Mouse (Mus musculus) thymus, postnatal 10 days (tissue): ENCODE data around the gene Sln.
A peak's percentile ranks its signal among the peaks of the same experiment; 100 is the strongest.

Source experiments
- DNase-seq, 2 experiments: peaks; one replicate each; pipeline ENCODE4 v3.0.0; 2021; ENCODE audit warnings: low spot score in 2 of 2

Sln gene

DNA sequence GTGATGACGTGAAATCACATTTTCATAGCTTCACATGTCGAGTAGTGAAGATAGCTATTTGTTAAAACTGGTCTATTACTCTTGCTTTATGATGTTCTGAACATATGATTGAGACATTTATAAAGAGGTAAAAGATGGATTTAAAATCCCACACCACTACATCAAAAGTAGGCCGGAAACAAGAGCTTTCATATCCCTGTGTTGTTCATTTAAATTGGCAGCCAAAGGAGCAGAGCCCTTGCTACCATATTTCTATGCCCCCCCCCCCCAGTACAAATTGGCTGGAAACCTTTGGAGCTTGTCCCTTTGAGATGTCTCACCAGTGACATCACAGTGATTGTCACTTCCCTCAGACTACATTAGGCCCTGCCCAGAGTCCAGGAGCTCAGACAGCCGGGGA, at the start of gene Sln:
Sln (plus strand) TSS at position 301 of the 400 bp plus-strand sequence.
- DNase-seq = no peak

DNA sequence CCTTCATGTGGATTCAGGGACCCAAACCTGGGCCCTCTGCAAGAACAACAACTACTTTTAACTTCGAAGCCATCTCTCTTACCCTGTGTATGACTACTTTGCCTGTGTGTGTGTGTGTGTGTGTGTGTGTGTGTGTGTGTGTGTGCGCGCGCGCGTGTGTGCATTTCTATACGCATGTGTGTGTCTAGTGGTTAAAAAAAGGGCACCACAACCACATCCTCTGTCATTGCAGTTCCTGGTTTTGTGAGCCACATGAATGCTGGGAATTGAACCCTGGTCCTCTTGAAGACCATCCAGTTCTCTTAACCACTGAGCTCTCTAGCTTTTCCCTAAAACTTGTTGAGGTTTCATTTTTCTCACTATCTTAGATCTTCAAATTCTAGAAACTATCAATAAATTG, 47.0 kb upstream of the Sln start:
- no peak for DNase-seq

DNA sequence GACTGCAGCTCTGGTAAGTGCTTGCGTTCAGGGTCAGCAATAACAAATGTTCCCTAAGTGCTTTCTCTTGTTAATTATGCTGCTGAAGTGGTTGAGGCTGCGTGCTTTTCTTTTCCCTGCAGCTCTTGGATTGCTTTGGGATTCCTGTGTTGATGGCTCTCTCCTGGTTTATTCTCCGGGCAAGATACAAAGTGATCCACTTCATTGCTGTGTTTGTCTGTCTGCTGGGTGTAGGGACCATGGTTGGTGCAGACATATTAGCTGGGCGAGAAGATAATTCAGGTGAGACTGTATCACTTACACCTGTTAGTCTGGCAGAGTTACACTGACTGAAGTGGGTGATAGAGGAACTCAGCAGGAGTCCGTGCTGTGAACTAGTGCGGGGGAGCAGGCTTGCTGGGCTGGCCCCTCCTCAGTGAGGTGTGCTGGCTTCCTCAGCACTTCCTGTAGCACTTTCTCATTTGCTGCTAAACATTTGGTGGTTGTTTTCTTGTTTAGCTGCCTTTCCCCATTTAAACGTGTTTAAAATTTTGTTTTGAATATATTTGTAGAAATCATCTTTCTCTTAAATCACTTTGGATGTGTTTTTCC, 43.4 kb upstream of the Sln start:
- DNase-seq = peak; percentile 49 to 60

DNA sequence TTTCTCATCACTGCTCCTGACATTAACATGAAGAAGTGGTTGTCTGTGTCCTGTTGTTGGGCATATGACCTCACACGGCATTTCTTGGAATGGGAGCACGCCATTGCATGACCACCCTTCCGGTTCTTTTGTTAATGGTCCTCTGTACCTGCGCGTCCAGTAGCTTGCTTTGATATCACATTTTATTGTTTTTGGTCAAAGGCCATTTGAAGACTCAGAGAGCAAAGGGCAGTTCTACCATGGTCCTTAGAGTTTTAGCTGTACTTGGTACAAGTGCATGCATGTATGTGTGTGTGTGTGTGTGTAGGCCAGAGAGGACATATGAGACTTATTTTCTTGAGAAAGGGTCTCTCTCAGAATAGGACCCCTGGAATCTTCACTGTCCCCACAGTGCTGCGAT, 36.5 kb upstream of the Sln start:
- no peak for DNase-seq

DNA sequence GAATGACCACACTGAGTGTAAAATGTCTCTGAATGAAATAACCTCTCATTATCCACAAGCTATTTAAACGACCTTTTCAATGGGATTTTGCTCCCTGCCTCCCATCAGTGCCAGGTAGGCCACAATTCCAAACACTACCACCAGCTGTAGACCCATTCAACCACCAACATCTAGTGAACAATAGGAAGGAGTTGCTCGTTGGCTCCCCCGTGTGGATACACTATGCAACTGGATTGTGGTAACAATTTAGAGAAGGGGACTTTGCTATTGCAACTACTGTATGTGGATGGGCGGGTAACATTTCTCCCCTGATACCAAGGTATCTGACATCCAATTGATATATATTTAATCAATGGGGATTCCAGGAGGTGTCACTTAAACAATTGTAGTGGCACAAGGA, 31.2 kb upstream of the Sln start:
- DNase-seq = peak; percentile 58 to 83

DNA sequence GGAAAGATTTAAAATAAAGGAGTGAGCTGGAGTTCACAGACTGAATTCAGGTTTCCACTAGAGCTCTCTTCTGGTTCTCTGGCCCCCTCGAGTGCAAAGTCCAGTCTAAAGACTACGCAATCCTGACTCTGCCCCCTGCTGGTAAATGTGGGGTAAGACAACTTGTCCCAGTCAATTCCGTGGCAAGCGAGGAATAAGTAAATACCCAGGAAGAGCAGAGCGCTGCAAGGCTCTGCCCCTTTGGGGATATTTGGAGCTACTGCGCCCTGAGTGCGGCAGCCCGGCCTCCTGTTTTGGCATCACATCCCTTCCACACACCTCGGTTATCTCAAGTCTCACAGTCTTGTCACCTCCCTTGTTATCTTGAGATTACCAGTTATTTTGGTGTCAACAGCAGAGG, 24.6 kb upstream of the Sln start:
- DNase-seq = no peak

DNA sequence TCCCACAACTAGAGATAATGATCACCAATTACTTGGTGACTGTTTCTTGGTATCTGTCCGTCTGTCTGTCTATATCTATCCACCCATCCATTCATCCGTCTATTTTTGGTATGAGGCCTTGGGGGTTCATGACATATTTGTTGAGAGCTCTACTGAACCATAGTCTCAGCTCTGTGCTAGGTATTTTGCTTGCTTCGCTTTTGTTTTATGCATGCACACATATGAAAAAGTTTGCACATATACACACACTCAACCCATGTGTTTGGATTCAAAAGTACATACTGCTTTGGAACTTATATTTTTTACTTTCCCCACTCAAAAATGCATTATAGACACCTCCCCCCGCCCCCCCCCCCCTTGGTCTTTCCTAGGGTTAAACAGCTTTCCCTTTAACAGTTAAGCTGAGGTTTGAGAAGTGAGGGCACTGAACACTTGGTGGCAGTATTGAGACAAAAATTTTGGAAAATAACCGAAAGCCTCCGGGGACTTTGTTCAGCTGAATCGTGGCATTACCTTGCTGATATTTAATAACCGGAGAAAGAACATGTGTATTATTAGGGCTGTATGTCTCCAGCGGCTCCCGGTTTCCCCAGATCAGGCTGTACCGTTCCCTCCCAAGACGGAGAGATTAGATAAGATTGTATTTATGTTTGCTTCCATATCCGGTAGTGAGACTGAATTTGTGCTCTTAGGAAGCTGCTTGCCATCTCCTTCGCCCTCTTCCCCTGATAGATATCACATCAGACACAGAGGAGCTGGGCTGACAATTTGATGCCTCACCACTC, 20.7 kb upstream of the Sln start:
- DNase-seq = peak in 1 of 2 experiments; percentile 47

DNA sequence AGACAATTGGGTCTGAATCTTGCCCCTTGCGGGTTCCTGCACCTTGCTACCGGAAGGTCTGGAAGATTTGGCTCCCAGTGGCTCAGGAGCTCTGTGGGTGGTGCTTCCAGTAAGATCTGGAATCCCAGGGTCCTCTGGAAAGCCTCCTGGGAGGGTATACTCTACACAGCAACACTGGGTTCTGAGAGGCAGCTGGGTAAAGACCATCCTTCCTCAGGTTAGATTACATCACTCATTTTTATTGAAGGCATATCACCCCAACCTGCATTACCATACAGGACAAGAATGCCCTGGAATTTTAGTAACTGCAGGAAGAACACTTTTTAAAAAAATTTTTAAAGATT, 20.1 kb upstream of the Sln start:
- DNase-seq = no peak

DNA sequence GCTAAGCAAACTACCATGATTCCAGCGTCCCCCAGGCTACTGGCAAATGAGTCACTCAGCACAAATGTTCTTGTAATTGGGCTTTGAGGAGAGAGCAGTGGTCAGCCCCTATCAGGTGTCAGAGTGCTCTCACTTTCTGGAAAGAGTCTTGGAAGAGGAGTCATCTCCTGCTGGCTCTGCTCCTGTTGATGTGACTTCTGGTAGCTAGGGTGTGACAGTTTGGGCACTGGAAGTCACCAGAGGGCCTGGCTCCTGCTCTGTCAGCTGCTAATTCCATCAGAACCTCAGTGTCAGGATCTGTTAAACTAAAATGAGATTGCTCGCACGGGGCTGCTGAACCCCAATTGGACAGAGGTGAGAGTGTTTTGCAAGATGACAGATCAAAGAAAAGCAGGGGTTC, 14.9 kb upstream of the Sln start:
- DNase-seq = no peak

DNA sequence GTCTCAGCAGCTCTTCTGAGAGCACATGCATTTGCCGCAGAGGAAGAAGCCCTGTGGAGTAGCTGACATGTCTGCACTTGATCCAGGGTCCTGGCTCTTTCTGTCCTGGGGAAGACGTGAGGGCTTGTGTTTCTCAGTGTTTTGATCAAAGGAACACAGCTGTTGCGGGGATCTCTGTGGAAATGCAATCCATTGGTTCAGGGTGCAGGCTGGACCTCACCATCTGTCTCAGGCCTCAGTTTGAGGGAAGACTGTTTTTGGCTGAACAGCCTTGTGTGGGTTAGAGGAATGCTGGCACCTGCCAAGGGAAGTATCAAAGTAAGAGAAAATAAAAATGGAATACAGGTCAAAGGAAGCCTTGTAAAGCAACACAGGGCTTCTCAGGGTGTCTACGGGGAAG, 14.0 kb upstream of the Sln start:
- DNase-seq = no peak

DNA sequence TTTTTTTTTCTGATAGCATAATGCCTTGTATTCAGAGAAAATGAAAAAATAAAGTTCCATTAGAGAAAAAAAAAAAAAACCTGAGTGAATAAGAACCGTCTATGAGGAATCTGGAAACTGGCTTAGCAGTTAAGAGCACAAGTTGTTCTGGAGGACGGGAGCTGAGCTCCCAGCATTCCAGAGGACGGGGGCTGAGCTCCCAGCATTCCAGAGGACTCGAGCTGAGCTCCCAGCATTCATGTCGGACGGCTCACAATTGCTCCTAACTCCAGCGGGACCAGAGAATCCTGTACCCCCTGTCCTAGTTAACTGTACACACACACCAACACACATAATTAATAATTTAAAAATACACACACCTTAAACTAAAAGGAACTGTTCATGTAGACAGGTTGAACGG, 11.1 kb upstream of the Sln start:
- DNase-seq = no peak

DNA sequence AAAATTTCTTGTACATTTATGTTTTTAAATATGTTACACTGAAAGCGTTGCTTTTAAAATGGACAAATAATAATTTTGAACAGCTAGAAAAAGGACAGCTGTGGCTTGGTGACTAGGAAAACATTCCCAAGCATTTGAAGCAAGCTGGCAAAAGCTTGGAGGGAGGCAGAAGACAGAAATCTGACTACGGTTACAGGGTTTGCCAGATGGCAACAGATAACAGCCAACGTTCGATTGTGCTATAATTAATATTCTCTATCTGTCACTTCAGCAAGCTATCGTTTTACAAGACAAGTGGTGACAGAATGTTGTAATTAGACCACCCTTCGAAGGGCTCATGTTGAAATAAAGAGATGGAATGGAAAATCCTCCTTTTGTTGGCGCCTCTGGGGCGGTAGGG, 1.4 kb upstream of the Sln start:
- no peak for DNase-seq

DNA sequence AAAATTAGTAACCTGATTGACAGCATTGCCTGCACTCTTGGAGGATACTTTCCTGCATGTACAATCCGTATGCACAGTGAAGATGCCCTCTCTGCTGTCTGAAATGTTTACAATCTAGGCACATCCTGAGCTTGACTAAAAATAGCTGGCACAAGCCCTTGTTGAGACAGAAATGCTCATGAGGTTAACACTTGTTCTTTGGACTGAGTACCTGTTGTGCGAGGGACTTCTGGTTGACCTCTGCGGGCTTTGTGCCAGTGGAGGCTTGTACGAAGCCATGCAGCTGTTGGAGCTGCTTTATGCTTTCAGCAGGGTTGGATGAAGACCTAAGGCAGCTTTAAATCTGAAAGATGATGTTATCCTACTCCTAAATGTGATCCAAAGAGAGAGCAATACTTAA, 2.2 kb downstream of the Sln start:
- no peak for DNase-seq

DNA sequence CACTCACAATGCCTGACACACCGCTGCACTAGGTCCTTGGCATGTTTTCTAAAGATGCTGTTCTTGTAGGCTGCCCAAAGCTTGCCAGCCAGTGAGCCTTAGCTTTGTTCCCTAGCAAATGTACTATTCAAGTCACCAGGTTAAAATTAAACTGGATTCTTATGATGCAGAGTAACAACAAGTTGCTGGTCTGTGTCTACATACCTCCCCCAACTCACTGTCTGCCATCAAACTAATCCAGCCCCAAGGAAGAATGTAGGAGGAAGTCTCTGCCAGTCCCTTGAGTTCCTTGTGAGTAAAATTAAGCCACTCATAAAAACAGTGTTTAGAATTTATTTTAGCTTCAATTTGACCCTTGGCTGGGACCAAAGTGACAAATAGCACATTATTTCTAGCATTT, 3.7 kb downstream of the Sln start:
- DNase-seq = no peak

DNA sequence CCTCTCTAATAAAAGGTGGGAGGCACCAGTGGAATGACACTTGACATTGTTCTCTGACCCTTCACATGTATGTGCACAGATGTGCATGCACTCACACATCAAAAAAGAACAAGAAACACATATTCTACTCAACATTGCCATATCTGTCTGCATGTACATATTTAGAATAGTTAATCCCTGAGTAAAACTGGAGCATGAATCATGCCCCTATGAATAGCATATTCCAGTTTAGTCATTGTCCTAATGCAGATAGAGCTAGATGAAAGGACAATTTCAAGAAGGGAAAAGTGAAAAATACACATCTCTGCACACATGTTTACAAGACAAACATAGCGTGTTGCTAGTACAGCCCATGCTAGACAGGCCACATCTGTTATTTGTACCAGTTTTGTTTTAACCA, 4.6 kb downstream of the Sln start:
- no peak for DNase-seq

DNA sequence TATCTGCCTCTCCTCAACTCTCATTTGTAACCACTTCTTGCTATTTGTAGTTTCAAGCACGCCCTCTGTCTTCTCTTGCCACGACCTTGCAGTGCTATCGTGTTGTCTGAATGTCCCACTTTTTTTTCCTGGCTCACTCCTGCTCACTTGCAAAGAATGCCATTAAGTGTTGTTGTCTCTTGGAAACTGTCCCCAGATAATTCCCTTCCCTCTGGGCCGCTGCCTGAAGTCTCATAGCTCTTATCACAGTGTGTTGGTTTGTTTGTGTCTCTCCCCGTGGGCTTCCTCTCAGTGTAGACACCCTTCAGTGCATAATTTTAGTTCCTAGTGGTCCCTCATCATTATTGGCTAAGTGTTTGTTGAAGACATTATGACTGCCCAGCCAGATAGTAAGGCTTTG, 7.9 kb downstream of the Sln start:
- no peak for DNase-seq

DNA sequence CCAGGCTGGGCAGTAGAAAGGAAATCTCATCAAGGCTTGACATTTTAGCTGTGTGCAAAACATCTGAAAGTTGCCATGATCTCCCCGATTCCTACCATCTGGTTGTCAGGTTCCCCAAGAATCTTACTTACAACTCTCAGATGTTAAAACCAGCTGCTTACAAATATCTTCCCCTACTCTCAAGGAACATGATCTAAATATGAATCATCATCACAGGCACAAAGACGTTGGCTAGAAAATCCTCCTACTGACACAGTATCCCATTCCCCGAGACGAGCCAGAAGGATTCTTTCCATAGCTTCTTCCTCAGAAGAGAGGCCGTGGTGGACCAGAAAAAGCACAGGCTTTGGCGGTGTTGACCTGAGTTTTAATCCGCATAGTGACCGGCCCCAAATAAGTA, 23.3 kb downstream of the Sln start:
- no peak for DNase-seq

DNA sequence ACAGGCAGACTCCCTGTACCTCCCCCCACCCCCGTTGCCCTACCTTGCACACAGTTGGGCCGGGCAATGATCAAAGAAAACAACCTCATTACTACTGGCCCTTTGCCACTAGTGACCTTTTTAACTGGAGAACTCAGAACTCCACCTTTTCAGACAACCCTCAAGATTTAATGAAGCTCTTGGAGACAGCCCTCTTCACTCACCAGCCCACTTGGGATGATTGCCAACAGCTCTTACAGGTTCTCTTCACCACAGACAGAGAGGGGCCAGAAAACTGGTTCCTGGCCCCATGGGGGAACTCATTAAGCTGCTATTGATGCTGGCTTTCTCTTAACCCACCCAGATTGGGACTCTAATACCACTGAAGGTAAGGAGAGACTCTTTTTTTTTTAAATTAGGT, 27.5 kb downstream of the Sln start:
- no peak for DNase-seq

DNA sequence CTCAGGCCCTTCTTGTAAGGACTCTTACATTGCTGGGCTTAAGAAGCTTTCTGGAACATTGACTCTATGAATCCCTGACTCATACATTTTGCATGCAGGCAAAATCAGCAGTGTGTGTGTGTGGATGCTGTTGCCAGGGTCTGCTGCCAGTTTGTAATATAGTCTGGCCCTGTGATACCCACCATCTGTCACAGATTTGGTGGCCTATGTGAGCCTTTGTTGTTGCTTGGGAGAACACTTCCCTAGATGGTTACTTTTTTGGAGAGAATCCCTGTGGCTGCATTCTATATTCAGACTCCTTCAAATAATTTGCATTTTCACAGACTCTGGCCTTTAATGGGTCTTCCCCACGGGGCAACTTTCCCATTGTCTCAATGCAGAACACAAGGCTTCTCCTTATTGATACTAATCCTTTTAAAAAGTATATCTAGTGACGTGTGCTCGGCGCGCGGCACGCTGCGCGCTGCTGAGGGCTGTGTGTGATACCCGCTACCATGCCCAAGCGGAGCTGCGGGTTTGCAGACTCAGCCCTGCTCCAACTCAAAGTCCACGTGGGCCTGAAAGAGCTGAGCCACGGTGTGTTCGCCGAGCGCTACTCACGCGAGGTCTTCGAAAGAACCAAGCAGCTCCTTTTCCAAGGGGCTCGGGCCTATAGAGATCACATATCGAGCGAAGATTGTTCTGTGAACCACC, 33.8 kb downstream of the Sln start:
- no peak for DNase-seq

DNA sequence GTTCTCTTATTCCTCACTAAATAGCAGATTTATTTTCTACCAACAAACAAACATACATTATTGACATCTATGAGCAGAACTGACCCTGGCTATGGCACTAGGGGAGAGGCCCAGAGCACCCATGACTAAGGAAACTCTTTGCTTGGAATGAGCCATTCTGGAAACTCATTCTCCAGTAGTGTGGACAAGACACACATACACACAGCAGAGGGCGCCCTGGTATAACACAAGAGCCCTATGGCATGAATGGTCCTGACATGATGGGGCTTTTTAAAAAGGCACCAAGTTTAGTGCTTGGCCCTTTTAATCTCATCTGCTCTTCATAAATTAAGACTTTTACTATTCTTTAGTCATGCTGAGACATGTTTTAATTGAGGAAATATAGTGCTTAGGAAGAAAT, 40.1 kb downstream of the Sln start:
- DNase-seq = no peak

DNA sequence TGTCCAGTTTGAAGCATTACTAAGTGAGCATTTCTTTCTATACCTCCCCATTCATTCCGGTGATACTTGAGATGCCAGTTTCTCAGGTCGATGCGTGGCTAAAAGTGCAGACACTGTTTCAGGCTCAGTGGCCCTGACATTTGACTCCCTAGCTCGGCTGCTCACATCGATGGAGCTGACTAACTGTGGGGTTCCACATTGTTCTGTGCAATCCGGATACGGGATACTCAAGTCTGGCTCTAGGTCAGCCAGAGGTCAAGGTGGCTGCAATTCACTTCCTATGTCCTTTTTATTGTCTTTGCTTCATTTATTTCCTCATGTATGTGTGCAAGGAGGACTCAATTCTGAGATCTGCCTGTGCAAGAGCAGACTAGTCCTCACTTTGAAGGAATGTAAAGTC, 45.9 kb downstream of the Sln start:
- DNase-seq = no peak

DNA sequence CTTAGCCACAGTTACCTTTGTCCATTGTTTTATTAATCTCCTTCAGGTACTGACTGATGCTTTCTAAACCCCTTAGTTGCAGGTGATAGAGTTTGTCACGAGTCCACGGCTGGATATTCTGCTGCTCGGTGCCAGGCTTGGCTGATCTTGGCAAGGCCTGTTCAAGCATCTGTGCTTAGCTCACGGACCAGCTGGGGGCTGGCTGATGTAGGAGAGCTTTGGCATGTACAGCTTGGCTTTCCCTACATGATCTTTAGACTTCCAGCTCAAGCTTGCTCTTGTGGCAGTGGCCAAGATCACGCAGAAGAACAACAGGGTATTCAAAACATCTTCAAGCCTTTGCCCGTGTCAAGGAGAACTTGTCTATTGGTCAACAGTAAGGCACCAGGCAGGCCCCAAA, 49.9 kb downstream of the Sln start:
- DNase-seq = no peak

DNA sequence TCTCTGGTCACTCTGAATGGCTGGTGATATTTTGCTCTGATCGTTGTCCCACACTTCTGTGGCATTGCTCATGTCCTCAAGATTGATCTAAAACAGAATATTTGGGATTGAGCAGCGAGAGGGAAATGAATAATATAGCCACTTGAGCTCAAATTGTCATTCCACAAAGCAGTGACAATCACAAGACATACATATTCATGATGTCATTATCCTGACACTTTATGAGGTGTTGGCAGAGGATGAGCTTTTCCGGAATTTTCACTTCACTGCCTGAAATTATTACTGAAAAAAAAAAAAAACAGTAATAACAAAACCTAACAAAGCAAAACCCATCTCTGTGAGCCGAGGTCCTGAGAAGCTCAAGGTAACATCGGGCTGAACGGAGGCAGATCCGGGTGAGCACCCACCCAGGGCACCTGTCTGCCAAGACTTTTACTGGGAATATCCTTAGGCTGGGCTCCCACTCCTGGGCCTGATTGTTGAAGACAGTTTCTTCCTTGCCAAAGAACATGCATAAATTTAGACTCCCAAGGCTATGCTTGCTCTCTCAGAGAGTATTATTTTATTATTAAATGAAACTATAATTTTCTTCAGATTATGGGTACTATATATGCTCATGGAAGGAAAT, 53.4 kb downstream of the Sln start:
- no peak for DNase-seq
